Mouse (Mus musculus): ENCODE data around the gene Tmem130. TPM values are rescaled to one million over a fixed set of nuclear protein-coding genes. Genes with fewer than 3 reads are reported as not detected.

Tmem130 gene
- not detected for polyA plus RNA-seq (2012; fragmentation: generic; extraction: Trizol)
- long read RNA-seq, experiment 1 = 0 reads
- long read RNA-seq, experiment 2, partial matches to known transcripts = 0 of 1 reads
- long read RNA-seq, experiment 2, other reads (novel, unspliced or antisense) = 1 of 1 reads

DNA sequence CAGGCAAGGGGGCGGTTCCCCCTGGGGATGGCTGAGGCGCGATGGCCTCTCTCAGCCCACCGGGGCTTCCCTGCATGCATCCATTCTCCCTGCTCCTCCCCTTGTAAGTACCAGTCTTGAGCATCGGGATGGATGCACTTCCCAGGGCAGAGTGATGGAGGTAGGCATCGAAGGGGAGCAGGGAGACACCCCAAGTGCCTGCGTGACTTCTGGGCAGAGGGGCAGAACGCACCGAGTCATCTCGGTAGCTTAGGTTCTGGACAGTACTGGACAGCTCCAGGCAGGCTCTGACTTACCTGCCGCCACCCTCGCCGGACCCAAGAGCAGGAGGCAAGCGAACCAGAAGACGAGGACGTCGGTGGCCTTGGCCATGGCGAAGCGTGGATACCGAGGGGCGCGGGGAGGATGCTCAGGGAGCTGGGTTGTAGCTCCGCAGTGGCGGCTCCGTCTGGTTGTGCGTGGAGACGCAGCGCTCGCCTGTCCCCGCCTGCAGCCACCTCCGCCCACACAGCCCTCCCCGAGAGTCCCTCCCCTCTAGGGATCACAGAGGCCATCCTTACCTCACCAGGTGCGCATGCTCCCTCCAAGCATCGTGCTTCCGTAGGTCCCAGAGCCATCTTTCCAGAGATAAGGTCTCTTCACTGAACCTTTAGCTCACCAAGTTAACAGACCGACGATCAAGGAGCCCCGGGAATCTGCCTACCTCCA, at the start of gene Tmem130:
TSS of gene Tmem130 (minus strand) at position 658 of the 708 bp plus-strand sequence.
- no peak for TF ChIP-seq CEBPB (IDR thresholded peaks at IDR 0.05; ENCODE audit: low read depth)
- TF ChIP-seq FOSL1 (IDR thresholded peaks at IDR 0.05; ENCODE audit: insufficient read depth, low read length, poor library complexity, severe bottlenecking) = no peak
- no peak for TF ChIP-seq MYOG (IDR thresholded peaks at IDR 0.05; ENCODE audit: control insufficient read depth, extremely low read depth, insufficient read length)
- no peak for TF ChIP-seq CTCF (IDR thresholded peaks at IDR 0.05; ENCODE audit: control insufficient read depth, insufficient read depth, insufficient read length)
- no peak for TF ChIP-seq USF1 (IDR thresholded peaks at IDR 0.05; ENCODE audit: low read depth)
- TF ChIP-seq MYOD1 (IDR thresholded peaks at IDR 0.05; ENCODE audit: control insufficient read depth, insufficient read length, low read depth) = no peak
- no peak for TF ChIP-seq MAX (IDR thresholded peaks at IDR 0.05)
- Histone ChIP-seq H3K36me3 (ENCODE audit: control insufficient read depth, insufficient read depth) (no peaks in the 10 kb centered on the region), H3K27me3 (ENCODE audit: control insufficient read depth, insufficient read depth, insufficient read length) (peaks cover 25% of the 10 kb centered on the region), H3K79me2 (ENCODE audit: control insufficient read depth, insufficient read depth) (no peaks in the 10 kb centered on the region), H3K79me3 (ENCODE audit: low read depth) (no peaks in the 10 kb centered on the region), H3ac (ENCODE audit: control insufficient read depth, insufficient read length, low read depth) (no peak within 1 kb of the TSS), H3K4me3 (ENCODE audit: insufficient read depth, poor library complexity, severe bottlenecking) (no peak within 1 kb of the TSS)

DNA sequence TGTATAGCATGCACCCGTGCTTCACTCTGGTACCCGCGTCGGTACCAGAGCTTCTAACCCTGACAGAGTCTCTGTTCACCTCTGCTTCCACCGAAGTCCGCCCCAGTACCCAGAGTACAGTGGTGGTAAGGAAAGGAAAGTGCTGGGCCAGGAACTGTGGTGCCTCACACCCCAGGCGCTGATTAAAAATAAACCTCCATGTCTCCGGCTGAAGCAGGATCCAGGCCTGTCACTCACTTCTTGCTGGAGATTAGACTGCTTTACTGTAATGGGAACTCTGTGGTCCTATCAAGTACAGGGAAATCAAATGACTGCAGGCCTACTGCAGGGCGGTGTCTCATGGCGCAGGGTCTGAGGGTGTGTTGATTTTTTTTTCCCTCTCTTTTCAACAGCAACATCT, 45.3 kb upstream of the Tmem130 start:
- no peak overlapping the region for H3ac ChIP-seq (ENCODE audit: control insufficient read depth, insufficient read length, low read depth)
- no peaks in the 10 kb centered on the region for H3K79me3 ChIP-seq (ENCODE audit: low read depth)
- peaks cover 78% of the 10 kb centered on the region for H3K36me3 ChIP-seq (ENCODE audit: control insufficient read depth, insufficient read depth)
- no peak overlapping the region for H3K4me3 ChIP-seq (ENCODE audit: insufficient read depth, poor library complexity, severe bottlenecking)
- TF ChIP-seq MYOD1 (IDR thresholded peaks at IDR 0.05; ENCODE audit: control insufficient read depth, insufficient read length, low read depth) (no peak), CEBPB (IDR thresholded peaks at IDR 0.05; ENCODE audit: low read depth) (no peak), MYOG (IDR thresholded peaks at IDR 0.05; ENCODE audit: control insufficient read depth, extremely low read depth, insufficient read length) (no peak), USF1 (IDR thresholded peaks at IDR 0.05; ENCODE audit: low read depth) (no peak), CTCF (IDR thresholded peaks at IDR 0.05; ENCODE audit: control insufficient read depth, insufficient read depth, insufficient read length) (no peak)
- no peaks in the 10 kb centered on the region for H3K27me3 ChIP-seq (ENCODE audit: control insufficient read depth, insufficient read depth, insufficient read length)
- H3K79me2 ChIP-seq (ENCODE audit: control insufficient read depth, insufficient read depth) = no peaks in the 10 kb centered on the region

DNA sequence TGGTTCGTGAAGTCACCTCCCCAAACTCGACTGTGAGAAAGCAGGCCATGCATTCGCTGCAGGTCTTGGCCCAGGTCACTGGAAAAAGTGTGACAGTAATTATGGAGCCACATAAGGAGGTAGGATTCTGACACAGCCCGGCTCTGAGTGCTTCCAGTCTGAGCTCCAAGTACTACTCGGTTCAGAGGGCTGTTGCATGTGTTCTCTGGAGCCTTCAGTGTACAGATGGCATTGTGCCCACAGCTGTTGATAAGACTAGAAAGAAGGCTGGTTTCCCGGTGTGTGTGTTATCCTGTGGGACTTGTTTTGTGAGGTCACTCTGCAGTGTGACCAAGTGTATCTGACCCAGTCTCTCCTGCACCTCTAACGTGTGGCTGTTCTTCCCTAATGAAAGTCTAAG, 42.6 kb upstream of the Tmem130 start:
- no peak overlapping the region for H3ac ChIP-seq (ENCODE audit: control insufficient read depth, insufficient read length, low read depth)
- H3K36me3 ChIP-seq (ENCODE audit: control insufficient read depth, insufficient read depth) = peaks cover 79% of the 10 kb centered on the region

DNA sequence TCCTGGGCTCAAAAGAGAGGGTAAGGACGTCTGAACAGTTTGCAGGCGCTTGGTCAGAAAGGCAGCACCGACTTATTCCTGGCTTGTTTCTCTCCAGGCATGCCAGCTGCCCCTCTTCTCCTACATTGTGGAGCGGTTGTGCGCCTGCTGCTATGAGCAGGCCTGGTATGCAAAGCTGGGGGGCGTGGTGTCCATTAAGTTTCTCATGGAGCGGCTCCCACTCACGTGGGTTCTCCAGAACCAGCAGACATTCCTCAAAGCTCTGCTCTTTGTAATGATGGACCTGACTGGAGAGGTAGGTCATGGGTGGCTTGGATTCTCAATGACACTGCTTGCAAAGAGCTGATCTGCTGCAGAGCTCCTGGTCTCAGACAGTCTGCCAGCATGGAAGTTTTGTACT, 41.4 kb upstream of the Tmem130 start:
- no peak overlapping the region for H3K4me3 ChIP-seq (ENCODE audit: insufficient read depth, poor library complexity, severe bottlenecking)
- TF ChIP-seq MYOD1 (IDR thresholded peaks at IDR 0.05; ENCODE audit: control insufficient read depth, insufficient read length, low read depth) (no peak), CTCF (IDR thresholded peaks at IDR 0.05; ENCODE audit: control insufficient read depth, insufficient read depth, insufficient read length) (no peak), MAX (IDR thresholded peaks at IDR 0.05) (no peak), CEBPB (IDR thresholded peaks at IDR 0.05; ENCODE audit: low read depth) (no peak), MYOG (IDR thresholded peaks at IDR 0.05; ENCODE audit: control insufficient read depth, extremely low read depth, insufficient read length) (no peak), USF1 (IDR thresholded peaks at IDR 0.05; ENCODE audit: low read depth) (no peak), FOSL1 (IDR thresholded peaks at IDR 0.05; ENCODE audit: insufficient read depth, low read length, poor library complexity, severe bottlenecking) (no peak)
- no peaks in the 10 kb centered on the region for H3K79me2 ChIP-seq (ENCODE audit: control insufficient read depth, insufficient read depth)
- H3K27me3 ChIP-seq (ENCODE audit: control insufficient read depth, insufficient read depth, insufficient read length) = no peaks in the 10 kb centered on the region
- no peaks in the 10 kb centered on the region for H3K79me3 ChIP-seq (ENCODE audit: low read depth)
- peaks cover 77% of the 10 kb centered on the region for H3K36me3 ChIP-seq (ENCODE audit: control insufficient read depth, insufficient read depth)
- H3ac ChIP-seq (ENCODE audit: control insufficient read depth, insufficient read length, low read depth) = no peak overlapping the region

More for the DNA sequence above, 42.6 kb upstream of the Tmem130 start:
- H3K79me2 ChIP-seq (ENCODE audit: control insufficient read depth, insufficient read depth) = no peaks in the 10 kb centered on the region
- no peaks in the 10 kb centered on the region for H3K27me3 ChIP-seq (ENCODE audit: control insufficient read depth, insufficient read depth, insufficient read length)
- no peak overlapping the region for H3K4me3 ChIP-seq (ENCODE audit: insufficient read depth, poor library complexity, severe bottlenecking)
- no peaks in the 10 kb centered on the region for H3K79me3 ChIP-seq (ENCODE audit: low read depth)
- TF ChIP-seq CEBPB (IDR thresholded peaks at IDR 0.05; ENCODE audit: low read depth) = no peak
- no peak for TF ChIP-seq MYOD1 (IDR thresholded peaks at IDR 0.05; ENCODE audit: control insufficient read depth, insufficient read length, low read depth)
- TF ChIP-seq USF1 (IDR thresholded peaks at IDR 0.05; ENCODE audit: low read depth) = no peak
- no peak for TF ChIP-seq MYOG (IDR thresholded peaks at IDR 0.05; ENCODE audit: control insufficient read depth, extremely low read depth, insufficient read length)
- TF ChIP-seq CTCF (IDR thresholded peaks at IDR 0.05; ENCODE audit: control insufficient read depth, insufficient read depth, insufficient read length) = no peak
- no peak for TF ChIP-seq FOSL1 (IDR thresholded peaks at IDR 0.05; ENCODE audit: insufficient read depth, low read length, poor library complexity, severe bottlenecking)
- TF ChIP-seq MAX (IDR thresholded peaks at IDR 0.05) = no peak

DNA sequence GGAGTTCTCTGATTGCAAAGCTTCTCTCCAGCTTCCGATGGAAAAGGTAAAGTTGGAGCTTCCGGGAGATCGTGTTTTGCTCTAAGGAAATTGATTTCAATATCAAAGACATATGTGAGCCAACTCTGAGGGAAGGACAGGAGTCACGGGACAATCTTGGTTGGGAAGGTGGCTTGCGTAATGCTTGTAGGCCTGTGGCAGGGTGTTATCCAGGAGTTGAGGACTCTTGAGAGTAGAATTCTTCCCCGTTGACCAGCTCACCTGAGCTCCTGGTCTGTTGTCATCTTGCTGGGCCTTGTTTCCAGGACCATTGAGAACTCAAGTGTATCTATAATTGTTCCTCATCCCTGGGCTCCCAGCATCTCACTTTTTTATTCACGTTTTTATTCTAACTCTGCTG, 35.5 kb upstream of the Tmem130 start:
- peaks cover 74% of the 10 kb centered on the region for H3K36me3 ChIP-seq (ENCODE audit: control insufficient read depth, insufficient read depth)
- H3K27me3 ChIP-seq (ENCODE audit: control insufficient read depth, insufficient read depth, insufficient read length) = no peaks in the 10 kb centered on the region
- no peak overlapping the region for H3K4me3 ChIP-seq (ENCODE audit: insufficient read depth, poor library complexity, severe bottlenecking)
- H3ac ChIP-seq (ENCODE audit: control insufficient read depth, insufficient read length, low read depth) = no peak overlapping the region
- no peaks in the 10 kb centered on the region for H3K79me3 ChIP-seq (ENCODE audit: low read depth)
- no peaks in the 10 kb centered on the region for H3K79me2 ChIP-seq (ENCODE audit: control insufficient read depth, insufficient read depth)
- TF ChIP-seq MAX (IDR thresholded peaks at IDR 0.05) (no peak), USF1 (IDR thresholded peaks at IDR 0.05; ENCODE audit: low read depth) (no peak), MYOD1 (IDR thresholded peaks at IDR 0.05; ENCODE audit: control insufficient read depth, insufficient read length, low read depth) (no peak), CEBPB (IDR thresholded peaks at IDR 0.05; ENCODE audit: low read depth) (no peak), MYOG (IDR thresholded peaks at IDR 0.05; ENCODE audit: control insufficient read depth, extremely low read depth, insufficient read length) (no peak), CTCF (IDR thresholded peaks at IDR 0.05; ENCODE audit: control insufficient read depth, insufficient read depth, insufficient read length) (no peak), FOSL1 (IDR thresholded peaks at IDR 0.05; ENCODE audit: insufficient read depth, low read length, poor library complexity, severe bottlenecking) (no peak)

All from C2C12 (cell line).